Mouse (Mus musculus) kidney, adult 2 months (tissue): Measurements from ENCODE around the gene Dynll1.

Source experiments
- CTCF ChIP-seq: fragments of 200-500 bp; conservative IDR thresholded peaks from 2 replicates; pipeline ENCODE4 v1.5.1; 2011; ENCODE audit warnings: low read depth, mild to moderate bottlenecking, control low read depth, low read length, moderate library complexity, mixed read lengths; ENCODE audit not compliant: insufficient read depth, insufficient read length
- POLR2A ChIP-seq: fragments of 200-500 bp; IDR thresholded peaks from one replicate; pipeline ENCODE4 v1.6.1; 2011; ENCODE audit warnings: low read depth, low read length, control low read depth

DNA sequence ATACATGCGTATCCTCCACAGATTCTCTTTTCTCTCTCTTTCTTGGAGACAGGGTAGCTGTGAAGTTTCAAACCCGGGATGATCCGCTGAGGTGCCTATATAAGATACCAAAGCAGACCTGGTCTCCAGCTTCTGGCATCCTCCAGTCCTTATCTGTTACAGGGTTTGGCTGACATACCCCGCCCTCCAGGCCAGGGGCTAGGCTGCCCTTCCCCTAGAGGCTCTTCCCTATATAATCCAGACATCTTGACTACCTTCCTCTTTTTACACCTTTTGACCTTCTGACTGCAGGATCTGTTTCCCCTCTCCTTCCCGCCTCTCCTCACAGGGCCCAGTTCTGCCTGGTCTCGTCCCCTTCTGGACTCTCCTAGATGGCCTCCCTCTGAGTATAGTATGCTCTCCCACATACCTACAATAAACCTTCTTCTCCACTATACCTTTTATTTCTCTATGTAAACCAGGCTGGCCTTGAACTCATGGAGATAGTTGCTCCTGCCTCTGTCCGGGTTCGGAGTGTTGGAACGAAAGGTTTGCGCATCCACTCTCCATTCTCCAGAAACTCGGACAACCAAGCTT is 25.5 kb upstream of the Dynll1 start:
- TF ChIP-seq POLR2A (no peak), CTCF (no peak)
